Mouse (Mus musculus): ENCODE results near the gene Tent4a. TPM values are rescaled to one million over a fixed set of nuclear protein-coding genes. Genes with fewer than 3 reads are reported as not detected.

Tent4a gene
- polyA plus RNA-seq, 1 experiment from 2014 or later: 7.5 TPM

DNA sequence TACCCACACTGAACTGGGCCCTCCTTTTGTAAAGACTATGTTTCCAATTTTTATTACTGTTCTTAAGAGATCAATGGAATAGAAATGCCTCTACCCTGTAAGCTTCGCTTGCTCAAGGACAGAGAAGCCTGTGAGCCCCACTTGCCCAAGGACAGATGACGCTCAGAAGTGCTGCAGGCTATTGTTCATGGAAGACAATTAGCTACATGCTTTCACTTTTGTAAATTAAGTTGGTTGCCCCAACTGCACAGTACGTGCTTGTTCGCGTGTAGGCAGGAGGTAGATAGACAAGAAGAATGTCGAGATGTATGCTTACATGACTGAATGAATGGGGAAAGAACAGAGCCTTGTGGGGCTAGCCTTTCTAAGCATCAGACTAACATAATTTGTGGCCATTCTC, 55.7 kb downstream of the Tent4a start:
- Histone ChIP-seq H3K36me3 (ENCODE audit: control insufficient read depth, insufficient read depth) (no peaks in the 10 kb centered on the region), H3K4me2 (ENCODE audit: low read length) (no peak overlapping the region), H3K4me3 (replicated peaks; ENCODE audit: low read length) (no peak overlapping the region), H3K27ac (ENCODE audit: low read length) (no peak overlapping the region), H3K4me1 (replicated peaks; ENCODE audit: control insufficient read depth, insufficient read depth, low read length) (peaks cover 22% of the 10 kb centered on the region), H3K9ac (replicated peaks; ENCODE audit: low read depth, low read length) (no peak overlapping the region), H3K9me3 (ENCODE audit: control insufficient read depth, low read length) (no peaks in the 10 kb centered on the region), H3K27me3 (replicated peaks; ENCODE audit: control insufficient read depth, insufficient read depth, low read length) (peaks cover 14% of the 10 kb centered on the region)
- no peak for ATAC-seq
- WGBS: 81% methylated on average over 6 of the region's 6 CpGs

DNA sequence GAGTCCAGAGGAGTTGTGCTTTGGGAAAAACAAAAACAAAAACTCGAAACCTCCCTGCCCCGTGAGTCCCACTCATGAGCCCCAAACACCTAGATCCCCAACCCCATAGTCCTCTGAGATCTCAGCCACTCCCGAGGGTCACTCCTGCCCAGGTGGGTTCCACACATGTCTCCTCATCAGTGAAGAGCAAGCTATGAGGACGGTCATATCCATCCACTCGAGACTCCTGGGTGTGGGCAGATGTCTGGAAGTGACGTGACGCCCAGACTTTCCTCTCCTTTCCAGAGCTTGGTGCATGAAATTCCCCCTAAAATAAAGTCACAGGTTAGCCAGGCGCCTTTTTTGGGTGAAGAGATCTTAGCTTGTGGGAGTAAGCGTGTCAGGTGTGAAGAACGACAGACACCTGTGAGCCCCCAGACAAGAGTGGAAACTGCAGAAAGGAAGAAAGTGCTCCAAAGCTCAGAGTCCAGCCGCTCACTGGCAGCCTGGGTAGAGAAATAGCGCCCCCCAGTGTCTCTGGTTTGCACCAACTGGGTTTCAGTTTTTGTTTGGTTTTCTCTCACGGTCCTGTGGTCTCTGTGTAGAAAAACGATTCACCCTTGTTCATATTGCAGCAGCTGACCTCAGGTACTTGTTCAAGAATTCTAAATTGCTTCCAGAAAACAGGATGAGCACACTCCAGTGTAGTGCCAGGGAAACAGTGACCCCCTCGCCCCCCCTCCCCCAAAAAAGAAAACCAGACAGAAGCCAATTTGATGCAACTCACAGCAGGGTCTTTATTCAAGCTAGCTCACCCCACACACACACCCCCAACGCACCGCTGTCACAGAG, 73.6 kb downstream of the Tent4a start:
- Histone ChIP-seq H3K9ac (replicated peaks; ENCODE audit: low read depth, low read length) (no peak overlapping the region), H3K36me3 (ENCODE audit: control insufficient read depth, insufficient read depth) (no peaks in the 10 kb centered on the region), H3K4me2 (ENCODE audit: low read length) (no peak overlapping the region), H3K9me3 (ENCODE audit: control insufficient read depth, low read length) (no peaks in the 10 kb centered on the region), H3K27me3 (replicated peaks; ENCODE audit: control insufficient read depth, insufficient read depth, low read length) (no peaks in the 10 kb centered on the region), H3K27ac (ENCODE audit: low read length) (no peak overlapping the region), H3K4me3 (replicated peaks; ENCODE audit: low read length) (no peak overlapping the region), H3K4me1 (replicated peaks; ENCODE audit: control insufficient read depth, insufficient read depth, low read length) (no peaks in the 10 kb centered on the region)
- ATAC-seq: peak; percentile 38; the same call in 1 of the 2 replicates
- WGBS: 49% methylated on average over 17 of the region's 17 CpGs

DNA sequence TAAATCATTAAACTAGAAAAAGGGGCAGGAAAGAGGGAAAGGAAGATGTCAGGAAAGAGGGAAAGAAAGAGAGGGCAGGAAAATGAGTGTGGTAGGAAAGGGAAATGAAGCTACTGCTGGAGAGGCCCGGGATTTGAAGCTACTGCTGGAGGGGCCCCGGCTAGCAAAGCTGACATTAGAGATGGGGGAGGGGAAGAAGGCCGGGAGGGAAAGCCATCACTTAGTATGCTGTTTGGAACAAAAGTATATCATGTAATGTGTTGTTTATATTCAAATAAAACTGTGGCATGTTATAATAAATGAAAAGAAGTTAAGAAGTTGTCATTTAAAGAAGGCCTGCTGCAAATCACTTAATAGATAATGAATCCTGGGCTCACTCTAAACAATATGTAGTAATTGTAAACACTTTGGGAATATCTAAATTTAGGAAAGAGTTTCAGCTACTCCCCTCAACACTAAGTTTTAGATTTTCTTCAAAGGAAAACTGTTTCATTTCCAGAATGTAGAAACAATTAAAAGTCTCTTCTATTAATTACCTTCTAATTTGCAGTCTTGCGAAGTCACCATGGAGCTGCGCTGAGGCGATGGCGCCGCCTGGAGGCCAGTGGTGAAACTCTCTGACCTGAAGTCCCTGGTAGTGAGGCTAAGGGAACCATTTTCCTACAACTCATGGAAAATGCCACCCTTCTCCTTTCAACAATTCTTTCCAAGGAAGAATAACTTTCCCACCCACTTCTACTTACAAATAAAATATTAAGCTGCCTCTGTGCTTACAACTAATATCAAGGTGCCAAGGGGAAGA, 74.6 kb downstream of the Tent4a start:
- WGBS: 11% methylated on average over 8 of the region's 8 CpGs
- H3K4me3 ChIP-seq (replicated peaks; ENCODE audit: low read length): no peak overlapping the region
- no peak overlapping the region for H3K4me2 ChIP-seq (ENCODE audit: low read length)
- ATAC-seq: peak; percentile 58; the same call in 1 of the 2 replicates
- no peaks in the 10 kb centered on the region for H3K36me3 ChIP-seq (ENCODE audit: control insufficient read depth, insufficient read depth)
- no peaks in the 10 kb centered on the region for H3K9me3 ChIP-seq (ENCODE audit: control insufficient read depth, low read length)
- no peaks in the 10 kb centered on the region for H3K27me3 ChIP-seq (replicated peaks; ENCODE audit: control insufficient read depth, insufficient read depth, low read length)
- H3K9ac ChIP-seq (replicated peaks; ENCODE audit: low read depth, low read length): no peak overlapping the region
- H3K27ac ChIP-seq (ENCODE audit: low read length): no peak overlapping the region
- no peaks in the 10 kb centered on the region for H3K4me1 ChIP-seq (replicated peaks; ENCODE audit: control insufficient read depth, insufficient read depth, low read length)

DNA sequence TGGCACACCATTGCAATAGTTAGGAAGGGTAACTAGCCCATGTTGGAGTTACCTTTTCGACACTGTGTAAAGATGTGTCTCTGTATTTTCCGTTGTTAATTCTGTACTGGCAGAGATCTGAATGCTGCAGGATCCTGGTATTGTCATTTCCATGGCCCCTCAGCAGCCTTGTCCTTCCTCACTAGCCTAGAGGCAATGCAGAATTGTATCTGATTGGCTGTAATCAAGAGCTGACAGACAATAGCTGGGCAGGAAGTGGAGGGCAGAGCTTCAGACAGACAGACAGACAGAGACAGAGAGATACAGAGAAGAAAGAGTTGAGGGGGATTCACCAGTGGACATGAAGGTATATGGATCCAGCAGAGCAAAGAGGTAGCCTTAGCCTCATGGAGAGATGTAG, 75.5 kb downstream of the Tent4a start:
- no peak overlapping the region for H3K4me2 ChIP-seq (ENCODE audit: low read length)
- no peak overlapping the region for H3K27ac ChIP-seq (ENCODE audit: low read length)
- no peak overlapping the region for H3K9ac ChIP-seq (replicated peaks; ENCODE audit: low read depth, low read length)
- H3K27me3 ChIP-seq (replicated peaks; ENCODE audit: control insufficient read depth, insufficient read depth, low read length): no peaks in the 10 kb centered on the region
- WGBS: 85% methylated on average over 2 of the region's 2 CpGs
- no peaks in the 10 kb centered on the region for H3K36me3 ChIP-seq (ENCODE audit: control insufficient read depth, insufficient read depth)
- no peak for ATAC-seq
- H3K4me1 ChIP-seq (replicated peaks; ENCODE audit: control insufficient read depth, insufficient read depth, low read length): no peaks in the 10 kb centered on the region
- H3K4me3 ChIP-seq (replicated peaks; ENCODE audit: low read length): no peak overlapping the region
- H3K9me3 ChIP-seq (ENCODE audit: control insufficient read depth, low read length): no peaks in the 10 kb centered on the region

DNA sequence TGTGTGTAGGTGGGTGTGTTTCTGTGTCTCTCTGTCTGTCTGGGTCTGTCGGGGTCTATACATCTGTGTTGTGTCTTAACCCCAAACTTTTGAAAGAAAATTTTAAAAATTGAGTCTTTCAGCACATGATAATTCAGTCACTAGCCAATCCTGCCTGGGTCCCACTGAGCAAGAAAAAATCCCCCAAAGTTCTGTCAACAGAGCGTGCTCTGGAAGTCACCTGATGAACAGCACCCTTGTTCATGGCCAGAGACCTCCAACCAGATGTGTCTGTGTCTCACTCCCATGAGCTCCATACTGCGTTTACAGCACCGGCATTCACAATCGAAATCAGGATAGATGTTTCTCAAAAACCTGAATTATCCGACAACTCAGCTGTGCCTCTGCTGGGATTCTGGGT, 76.0 kb downstream of the Tent4a start:
- H3K36me3 ChIP-seq (ENCODE audit: control insufficient read depth, insufficient read depth): no peaks in the 10 kb centered on the region
- H3K27ac ChIP-seq (ENCODE audit: low read length): no peak overlapping the region
- H3K9ac ChIP-seq (replicated peaks; ENCODE audit: low read depth, low read length): no peak overlapping the region
- no peaks in the 10 kb centered on the region for H3K9me3 ChIP-seq (ENCODE audit: control insufficient read depth, low read length)
- H3K27me3 ChIP-seq (replicated peaks; ENCODE audit: control insufficient read depth, insufficient read depth, low read length): no peaks in the 10 kb centered on the region
- no peak overlapping the region for H3K4me3 ChIP-seq (replicated peaks; ENCODE audit: low read length)
- no peaks in the 10 kb centered on the region for H3K4me1 ChIP-seq (replicated peaks; ENCODE audit: control insufficient read depth, insufficient read depth, low read length)
- H3K4me2 ChIP-seq (ENCODE audit: low read length): no peak overlapping the region
- ATAC-seq: no peak
- WGBS: 94% methylated on average over 6 of the region's 6 CpGs

DNA sequence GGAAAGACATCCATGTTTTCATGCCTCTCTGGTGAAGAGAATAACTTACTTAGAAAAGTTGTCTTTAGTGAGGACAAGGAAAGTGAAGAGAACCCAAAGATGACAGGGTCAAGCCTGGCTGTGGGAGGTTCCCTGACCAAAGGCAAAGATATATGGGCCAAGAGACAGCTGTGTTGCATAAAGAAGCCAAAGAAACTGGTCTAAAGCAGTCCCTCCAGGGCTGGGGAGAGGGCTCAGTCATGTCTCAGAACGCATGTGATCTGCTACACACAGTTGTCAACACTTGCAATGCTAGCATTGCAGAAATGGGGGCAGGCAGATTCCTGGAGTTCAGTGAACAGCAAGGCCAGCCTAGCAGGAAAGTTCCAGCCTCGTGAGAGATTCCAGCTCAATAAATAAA, 77.3 kb downstream of the Tent4a start:
- no peaks in the 10 kb centered on the region for H3K9me3 ChIP-seq (ENCODE audit: control insufficient read depth, low read length)
- H3K4me3 ChIP-seq (replicated peaks; ENCODE audit: low read length): no peak overlapping the region
- 79% methylated on average over 2 of the region's 2 CpGs for WGBS
- no peaks in the 10 kb centered on the region for H3K4me1 ChIP-seq (replicated peaks; ENCODE audit: control insufficient read depth, insufficient read depth, low read length)
- H3K9ac ChIP-seq (replicated peaks; ENCODE audit: low read depth, low read length): no peak overlapping the region
- no peak overlapping the region for H3K4me2 ChIP-seq (ENCODE audit: low read length)
- no peak overlapping the region for H3K27ac ChIP-seq (ENCODE audit: low read length)
- H3K36me3 ChIP-seq (ENCODE audit: control insufficient read depth, insufficient read depth): no peaks in the 10 kb centered on the region
- no peak for ATAC-seq
- no peaks in the 10 kb centered on the region for H3K27me3 ChIP-seq (replicated peaks; ENCODE audit: control insufficient read depth, insufficient read depth, low read length)

DNA sequence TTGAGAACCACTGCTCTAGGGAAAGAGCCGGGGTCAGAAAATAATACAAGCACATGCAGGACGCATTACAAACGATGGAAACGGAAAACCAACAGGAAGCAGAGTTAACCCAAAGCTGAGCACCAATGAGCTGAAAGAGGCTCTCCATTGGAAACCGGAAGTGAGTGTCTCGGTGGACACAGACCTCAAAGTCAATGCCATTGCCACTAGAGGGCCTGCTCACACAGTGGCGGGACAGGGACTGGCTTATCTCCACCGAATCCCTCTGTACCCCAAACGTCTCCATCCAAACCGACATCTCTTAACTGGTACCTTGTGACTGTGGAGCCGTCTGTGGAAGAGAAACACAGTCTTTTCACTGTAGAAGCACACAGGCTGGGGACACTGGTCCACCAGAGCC, 77.8 kb downstream of the Tent4a start:
- Histone ChIP-seq H3K9me3 (ENCODE audit: control insufficient read depth, low read length) (no peaks in the 10 kb centered on the region), H3K4me2 (ENCODE audit: low read length) (no peak overlapping the region), H3K4me3 (replicated peaks; ENCODE audit: low read length) (no peak overlapping the region), H3K9ac (replicated peaks; ENCODE audit: low read depth, low read length) (no peak overlapping the region), H3K4me1 (replicated peaks; ENCODE audit: control insufficient read depth, insufficient read depth, low read length) (no peaks in the 10 kb centered on the region), H3K27ac (ENCODE audit: low read length) (no peak overlapping the region), H3K36me3 (ENCODE audit: control insufficient read depth, insufficient read depth) (no peaks in the 10 kb centered on the region), H3K27me3 (replicated peaks; ENCODE audit: control insufficient read depth, insufficient read depth, low read length) (no peaks in the 10 kb centered on the region)
- 83% methylated on average over 11 of the region's 11 CpGs for WGBS
- ATAC-seq: no peak

DNA sequence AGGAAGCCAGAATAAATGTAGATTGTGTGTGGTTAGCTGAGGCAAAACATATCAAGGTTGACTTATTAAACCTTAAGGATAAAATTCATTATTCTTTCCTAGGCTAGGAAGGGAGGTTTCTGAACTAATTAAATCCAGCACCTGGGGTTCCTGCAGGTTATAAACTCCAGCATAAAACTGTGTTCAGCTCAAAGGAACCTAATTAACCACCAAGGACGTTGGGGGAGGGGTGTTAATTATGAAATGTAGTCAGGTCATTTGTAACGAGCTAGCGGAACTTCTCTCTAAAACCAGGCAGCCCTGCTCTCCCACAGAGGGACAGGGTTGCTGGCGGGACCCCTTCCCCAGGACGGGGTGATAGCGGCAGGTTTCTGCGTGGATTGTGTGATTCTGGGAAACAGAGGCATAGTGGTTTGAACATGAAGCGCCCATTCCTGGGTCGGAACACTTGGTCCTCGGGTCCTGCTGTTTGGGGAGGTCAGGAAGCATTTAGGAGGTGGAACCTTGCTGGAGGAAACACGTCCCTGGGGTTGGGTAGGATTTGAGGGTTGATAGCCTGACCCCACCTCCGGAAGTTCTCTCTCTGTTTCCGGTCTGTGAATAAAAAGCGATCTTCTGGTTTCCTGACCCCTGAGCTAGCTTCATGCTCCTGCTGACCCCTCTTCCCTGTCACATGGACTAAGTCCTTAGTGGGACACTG, 78.8 kb downstream of the Tent4a start:
- Histone ChIP-seq H3K9ac (replicated peaks; ENCODE audit: low read depth, low read length) (no peak overlapping the region), H3K36me3 (ENCODE audit: control insufficient read depth, insufficient read depth) (no peaks in the 10 kb centered on the region), H3K4me1 (replicated peaks; ENCODE audit: control insufficient read depth, insufficient read depth, low read length) (no peaks in the 10 kb centered on the region), H3K27ac (ENCODE audit: low read length) (no peak overlapping the region), H3K9me3 (ENCODE audit: control insufficient read depth, low read length) (no peaks in the 10 kb centered on the region), H3K4me3 (replicated peaks; ENCODE audit: low read length) (no peak overlapping the region), H3K4me2 (ENCODE audit: low read length) (no peak overlapping the region), H3K27me3 (replicated peaks; ENCODE audit: control insufficient read depth, insufficient read depth, low read length) (no peaks in the 10 kb centered on the region)
- 50% methylated on average over 14 of the region's 14 CpGs for WGBS
- no peak for ATAC-seq

Data from forebrain, embryonic 16.5 days (tissue).